Mouse (Mus musculus) layer of hippocampus, postnatal 10 days (tissue): ENCODE data around the gene Gria2. TPM values are rescaled to one million over a fixed set of nuclear protein-coding genes. Genes with fewer than 3 reads are reported as not detected.

Experiments
- microRNA-seq, 2 experiments: library from miRNA; unstranded; fragments of <30 nt; microRNA quantifications; one replicate each; pipeline ENCODE4 v1.2.0; 2021
- total RNA-seq, 2 experiments: library from RNA; stranded (reverse); gene quantifications; 2 replicates each; pipeline ENCODE4 v1.2.3; 2021

The Gria2 gene
- total RNA-seq, 2 experiments from 2014 or later = 532 to 533 TPM

Small RNAs within 50 kb of the gene (microRNA-seq; reads per million reads assigned to microRNA genes)
- gene Gm25749 = 0.39 to 1.6 reads per million in 2 experiments

Other genes with a start within 250 kb of the Gria2 start
- gene Glrb, start 110.8 kb upstream of the Gria2 start, total RNA-seq = 100 to 1,000 TPM; 118 to 126 TPM
- 1 to 10 TPM; 5.5 to 5.6 TPM for gene Pdgfc, start 233.6 kb upstream of the Gria2 start, total RNA-seq